Mouse (Mus musculus): ENCODE measurements around the gene A530032D15Rik. TPM values are rescaled to one million over a fixed set of nuclear protein-coding genes. Genes with fewer than 3 reads are reported as not detected.
"Not testable (repeated sequence)": the region's sequence is repeated elsewhere in the genome, so short reads cannot be mapped to it uniquely, and the experiment has no call there.

The A530032D15Rik gene
- polyA plus RNA-seq, 1 experiment = not detected

- not testable (repeated sequence) for H3K36me3 ChIP-seq (ENCODE audit: control insufficient read depth, insufficient read depth); H3K4me3 ChIP-seq (ENCODE audit: insufficient read depth, poor library complexity, severe bottlenecking); H3K79me3 ChIP-seq (ENCODE audit: low read depth); H3K79me2 ChIP-seq (ENCODE audit: control insufficient read depth, insufficient read depth); H3ac ChIP-seq (ENCODE audit: control insufficient read depth, insufficient read length, low read depth); H3K27me3 ChIP-seq (ENCODE audit: control insufficient read depth, insufficient read depth, insufficient read length)
Observed at GRCm38 (mm10) chr1:85106013-85106412, 3.6 kb downstream of the A530032D15Rik start.

GRCm38 (mm10) chr1:85105336-85105735 lies 4.3 kb downstream of the A530032D15Rik start:
- H3ac ChIP-seq (ENCODE audit: control insufficient read depth, insufficient read length, low read depth); H3K27me3 ChIP-seq (ENCODE audit: control insufficient read depth, insufficient read depth, insufficient read length); H3K36me3 ChIP-seq (ENCODE audit: control insufficient read depth, insufficient read depth); H3K4me3 ChIP-seq (ENCODE audit: insufficient read depth, poor library complexity, severe bottlenecking); H3K79me3 ChIP-seq (ENCODE audit: low read depth); H3K79me2 ChIP-seq (ENCODE audit: control insufficient read depth, insufficient read depth): not testable (repeated sequence)

- not testable (repeated sequence) for H3ac ChIP-seq (ENCODE audit: control insufficient read depth, insufficient read length, low read depth); H3K27me3 ChIP-seq (ENCODE audit: control insufficient read depth, insufficient read depth, insufficient read length); H3K4me3 ChIP-seq (ENCODE audit: insufficient read depth, poor library complexity, severe bottlenecking); H3K36me3 ChIP-seq (ENCODE audit: control insufficient read depth, insufficient read depth); H3K79me3 ChIP-seq (ENCODE audit: low read depth); H3K79me2 ChIP-seq (ENCODE audit: control insufficient read depth, insufficient read depth)
Observed at GRCm38 (mm10) chr1:85101754-85102153, 7.9 kb downstream of the A530032D15Rik start.

GRCm38 (mm10) chr1:85099864-85100263 lies 9.8 kb downstream of the A530032D15Rik start, which contains the start of gene Gm10553:
Gene Gm10553, plus strand, starts transcription at chr1:85100164.
- not testable (repeated sequence) for H3ac ChIP-seq (ENCODE audit: control insufficient read depth, insufficient read length, low read depth); H3K27me3 ChIP-seq (ENCODE audit: control insufficient read depth, insufficient read depth, insufficient read length); H3K79me2 ChIP-seq (ENCODE audit: control insufficient read depth, insufficient read depth); H3K36me3 ChIP-seq (ENCODE audit: control insufficient read depth, insufficient read depth); H3K79me3 ChIP-seq (ENCODE audit: low read depth); H3K4me3 ChIP-seq (ENCODE audit: insufficient read depth, poor library complexity, severe bottlenecking)

GRCm38 (mm10) chr1:85099081-85099480 lies 10.6 kb downstream of the A530032D15Rik start:
- H3ac ChIP-seq (ENCODE audit: control insufficient read depth, insufficient read length, low read depth); H3K36me3 ChIP-seq (ENCODE audit: control insufficient read depth, insufficient read depth); H3K79me3 ChIP-seq (ENCODE audit: low read depth); H3K79me2 ChIP-seq (ENCODE audit: control insufficient read depth, insufficient read depth); H3K4me3 ChIP-seq (ENCODE audit: insufficient read depth, poor library complexity, severe bottlenecking); H3K27me3 ChIP-seq (ENCODE audit: control insufficient read depth, insufficient read depth, insufficient read length): not testable (repeated sequence)

- not testable (repeated sequence) for H3K4me3 ChIP-seq (ENCODE audit: insufficient read depth, poor library complexity, severe bottlenecking); H3K79me3 ChIP-seq (ENCODE audit: low read depth); H3K36me3 ChIP-seq (ENCODE audit: control insufficient read depth, insufficient read depth); H3ac ChIP-seq (ENCODE audit: control insufficient read depth, insufficient read length, low read depth); H3K79me2 ChIP-seq (ENCODE audit: control insufficient read depth, insufficient read depth); H3K27me3 ChIP-seq (ENCODE audit: control insufficient read depth, insufficient read depth, insufficient read length)
Observed at GRCm38 (mm10) chr1:85093011-85093572, 16.6 kb downstream of the A530032D15Rik start.

GRCm38 (mm10) chr1:85092169-85092568 lies 17.5 kb downstream of the A530032D15Rik start:
- H3K79me3 ChIP-seq (ENCODE audit: low read depth); H3K36me3 ChIP-seq (ENCODE audit: control insufficient read depth, insufficient read depth); H3ac ChIP-seq (ENCODE audit: control insufficient read depth, insufficient read length, low read depth); H3K4me3 ChIP-seq (ENCODE audit: insufficient read depth, poor library complexity, severe bottlenecking); H3K27me3 ChIP-seq (ENCODE audit: control insufficient read depth, insufficient read depth, insufficient read length); H3K79me2 ChIP-seq (ENCODE audit: control insufficient read depth, insufficient read depth): not testable (repeated sequence)

GRCm38 (mm10) chr1:85086211-85086610 lies 23.4 kb downstream of the A530032D15Rik start:
- H3ac ChIP-seq (ENCODE audit: control insufficient read depth, insufficient read length, low read depth); H3K79me3 ChIP-seq (ENCODE audit: low read depth); H3K4me3 ChIP-seq (ENCODE audit: insufficient read depth, poor library complexity, severe bottlenecking): not testable (repeated sequence)

GRCm38 (mm10) chr1:85084803-85085202 lies 24.9 kb downstream of the A530032D15Rik start:
- H3K79me2 ChIP-seq (ENCODE audit: control insufficient read depth, insufficient read depth); H3ac ChIP-seq (ENCODE audit: control insufficient read depth, insufficient read length, low read depth): not testable (repeated sequence)

More at GRCm38 (mm10) chr1:85086211-85086610, 23.4 kb downstream of the A530032D15Rik start:
- H3K79me2 ChIP-seq (ENCODE audit: control insufficient read depth, insufficient read depth); H3K27me3 ChIP-seq (ENCODE audit: control insufficient read depth, insufficient read depth, insufficient read length); H3K36me3 ChIP-seq (ENCODE audit: control insufficient read depth, insufficient read depth): not testable (repeated sequence)

GRCm38 (mm10) chr1:85073099-85073498 lies 36.6 kb downstream of the A530032D15Rik start:
- H3K36me3 ChIP-seq (ENCODE audit: control insufficient read depth, insufficient read depth); H3K27me3 ChIP-seq (ENCODE audit: control insufficient read depth, insufficient read depth, insufficient read length); H3ac ChIP-seq (ENCODE audit: control insufficient read depth, insufficient read length, low read depth); H3K79me2 ChIP-seq (ENCODE audit: control insufficient read depth, insufficient read depth); H3K4me3 ChIP-seq (ENCODE audit: insufficient read depth, poor library complexity, severe bottlenecking); H3K79me3 ChIP-seq (ENCODE audit: low read depth): not testable (repeated sequence)

More at GRCm38 (mm10) chr1:85084803-85085202, 24.9 kb downstream of the A530032D15Rik start:
- not testable (repeated sequence) for H3K79me3 ChIP-seq (ENCODE audit: low read depth); H3K27me3 ChIP-seq (ENCODE audit: control insufficient read depth, insufficient read depth, insufficient read length); H3K36me3 ChIP-seq (ENCODE audit: control insufficient read depth, insufficient read depth); H3K4me3 ChIP-seq (ENCODE audit: insufficient read depth, poor library complexity, severe bottlenecking)

GRCm38 (mm10) chr1:85071690-85072089 lies 38.0 kb downstream of the A530032D15Rik start:
- not testable (repeated sequence) for H3ac ChIP-seq (ENCODE audit: control insufficient read depth, insufficient read length, low read depth); H3K36me3 ChIP-seq (ENCODE audit: control insufficient read depth, insufficient read depth); H3K27me3 ChIP-seq (ENCODE audit: control insufficient read depth, insufficient read depth, insufficient read length); H3K79me2 ChIP-seq (ENCODE audit: control insufficient read depth, insufficient read depth); H3K4me3 ChIP-seq (ENCODE audit: insufficient read depth, poor library complexity, severe bottlenecking); H3K79me3 ChIP-seq (ENCODE audit: low read depth)

GRCm38 (mm10) chr1:85035801-85036200 lies 73.9 kb downstream of the A530032D15Rik start:
- H3K4me3 ChIP-seq (ENCODE audit: insufficient read depth, poor library complexity, severe bottlenecking); H3K36me3 ChIP-seq (ENCODE audit: control insufficient read depth, insufficient read depth); H3K79me2 ChIP-seq (ENCODE audit: control insufficient read depth, insufficient read depth); H3ac ChIP-seq (ENCODE audit: control insufficient read depth, insufficient read length, low read depth); H3K79me3 ChIP-seq (ENCODE audit: low read depth); H3K27me3 ChIP-seq (ENCODE audit: control insufficient read depth, insufficient read depth, insufficient read length): not testable (repeated sequence)
